Mouse (Mus musculus): Measurements from ENCODE around the gene Fpr3. TPM values are rescaled to one million over a fixed set of nuclear protein-coding genes. Genes with fewer than 3 reads are reported as not detected.
"Not testable (repeated sequence)": the region's sequence is repeated elsewhere in the genome, so short reads cannot be mapped to it uniquely, and the experiment has no call there.

The Fpr3 gene
- polyA plus RNA-seq, 2 experiments from 2014 or later: not detected

GRCm38 (mm10) chr17:17883840-17884239 is 3.8 kb upstream of the Fpr3 start, which contains the start of gene Fpr1:
Fpr1 (minus strand) TSS chr17:17883940.
- ATAC-seq: no peak

- ATAC-seq: no peak
Measured at GRCm38 (mm10) chr17:17889732-17890425, 2.2 kb downstream of the Fpr3 start.

- ATAC-seq: peak; percentile 63
Measured at GRCm38 (mm10) chr17:17896039-17896438, 8.4 kb downstream of the Fpr3 start.

- peak; percentile 38 for ATAC-seq
Measured at GRCm38 (mm10) chr17:17899268-17899667, 11.6 kb downstream of the Fpr3 start.

- ATAC-seq: peak; percentile 70
Measured at GRCm38 (mm10) chr17:17900768-17901167, 13.1 kb downstream of the Fpr3 start.

- ATAC-seq: peak; percentile 97
Measured at GRCm38 (mm10) chr17:17909636-17910421, 22.2 kb downstream of the Fpr3 start.

GRCm38 (mm10) chr17:17912618-17913017 is 25.0 kb downstream of the Fpr3 start:
- ATAC-seq: not testable (repeated sequence)

GRCm38 (mm10) chr17:17917376-17917775 is 29.7 kb downstream of the Fpr3 start:
- ATAC-seq: peak; percentile 53

GRCm38 (mm10) chr17:17917782-17918181 is 30.1 kb downstream of the Fpr3 start:
- peak; percentile 46 for ATAC-seq

- ATAC-seq: peak; percentile 73
Measured at GRCm38 (mm10) chr17:17973443-17973842, 85.8 kb downstream of the Fpr3 start.

- ATAC-seq: not testable (repeated sequence)
Measured at GRCm38 (mm10) chr17:17981232-17981631, 93.6 kb downstream of the Fpr3 start.

GRCm38 (mm10) chr17:18004752-18005151 is 117.1 kb downstream of the Fpr3 start:
- ATAC-seq: peak; percentile 74

Other genes with a start within 250 kb of the Fpr3 start
- gene Vmn2r90, start 184.1 kb upstream of the Fpr3 start, polyA plus RNA-seq (2017; shearing (Covaris generic)): under 1 TPM in 1 of 2 experiments, not detected in 1; 0.12 TPM
- gene Spaca6, start 60.7 kb upstream of the Fpr3 start, polyA plus RNA-seq (2017; shearing (Covaris generic)): 1 to 10 TPM; 5.8 to 6.1 TPM
- gene Has1, start 32.6 kb upstream of the Fpr3 start, polyA plus RNA-seq (2017; shearing (Covaris generic)): not detected
- gene Fpr1, start 3.9 kb upstream of the Fpr3 start, polyA plus RNA-seq (2017; shearing (Covaris generic)): not detected
- under 1 TPM in 1 of 2 experiments, not detected in 1; 0.62 TPM for gene Fpr2, start within 50 bp of the Fpr3 start, polyA plus RNA-seq (2017; shearing (Covaris generic))
- gene Fpr-rs4, start 133.9 kb downstream of the Fpr3 start, polyA plus RNA-seq (2017; shearing (Covaris generic)): not detected
- not detected for gene Vmn2r124, start 161.6 kb downstream of the Fpr3 start, polyA plus RNA-seq (2017; shearing (Covaris generic))
- gene Vmn2r91, start 197.2 kb downstream of the Fpr3 start, polyA plus RNA-seq (2017; shearing (Covaris generic)): not detected

Measured in CD4-positive, CD25-positive, alpha-beta regulatory T cell, adult 4 months (primary cell).